Mouse (Mus musculus) embryonic facial prominence, embryonic 10.5 days (tissue): ENCODE results near the gene Scn1b. TPM values are rescaled to one million over a fixed set of nuclear protein-coding genes. Genes with fewer than 3 reads are reported as not detected.

Source experiments
- DNase-seq: peaks from one replicate; pipeline ENCODE4 v3.0.0-alpha.2; 2017; ENCODE audit warnings: low spot score
- H3K27ac ChIP-seq: fragments of 300-500 bp; sonication (generic); replicated peaks from 2 replicates; pipeline ENCODE4 v1.5.1; 2016; ENCODE audit warnings: mild to moderate bottlenecking
- H3K27me3 ChIP-seq: fragments of 300-500 bp; sonication (generic); replicated peaks from 2 replicates; pipeline ENCODE4 v1.6.1; 2016; ENCODE audit warnings: low read depth, mild to moderate bottlenecking; ENCODE audit not compliant: poor library complexity, severe bottlenecking
- H3K36me3 ChIP-seq: fragments of 300-500 bp; sonication (generic); replicated peaks from 2 replicates; pipeline ENCODE4 v1.6.1; 2016; ENCODE audit warnings: mild to moderate bottlenecking, moderate library complexity
- H3K4me1 ChIP-seq: fragments of 300-500 bp; sonication (generic); 2 replicates; pipeline ENCODE4 v1.6.1; 2016
- H3K4me3 ChIP-seq: fragments of 300-500 bp; sonication (generic); 2 replicates; pipeline ENCODE4 v1.5.1; 2016; ENCODE audit warnings: mild to moderate bottlenecking, moderate library complexity
- H3K9me3 ChIP-seq: fragments of 300-500 bp; sonication (generic); 2 replicates; pipeline ENCODE4 v1.6.1; 2016; ENCODE audit warnings: mild to moderate bottlenecking
- WGBS: fragments of 180-500 bp; shearing (Covaris S2); methylation state at CpG from one replicate; pipeline ENCODE4 v1.1.7; 2016; 5-methylcytosine and 5-hydroxymethylcytosine counted together
- polyA plus RNA-seq: library from polyadenylated mRNA; unstranded; fragments of >200 nt; fragmentation: Nextera tagmentation; extraction: Ambion mirVana; gene quantifications from 2 replicates; pipeline ENCODE4 v1.2.1, GENCODE M21; 2016

The Scn1b gene
- polyA plus RNA-seq, 1 experiment from 2014 or later, result 1.3 TPM

DNA sequence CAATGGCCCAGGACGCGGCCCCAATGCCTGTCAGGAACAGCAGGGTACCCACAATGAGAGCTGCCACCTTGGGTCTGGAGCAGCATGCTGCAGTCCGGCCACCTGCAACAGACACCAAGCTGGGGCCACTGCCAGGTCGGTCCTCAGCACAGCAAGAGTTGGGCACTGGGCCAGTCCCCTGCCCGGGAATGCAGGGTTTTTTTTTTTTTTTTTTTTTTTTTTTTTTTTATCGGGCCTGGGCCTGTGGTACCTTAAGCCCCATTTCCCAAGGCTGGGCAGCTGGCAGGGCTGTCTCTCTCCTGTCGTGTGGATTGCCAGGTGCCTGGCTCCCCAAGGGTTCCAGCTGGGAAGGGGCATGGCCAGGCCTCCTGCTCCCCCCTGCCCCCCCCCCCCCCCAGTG, 17.7 kb downstream of the Scn1b start:
- H3K27me3 ChIP-seq, result 0 out of 2 replicates have a peak, but pooled peaks cover 1% of the 10 kb centered on the region
- WGBS, result 51% methylated on average over 7 of the region's 7 CpGs
- H3K4me1 ChIP-seq, result peaks cover 24% of the 10 kb centered on the region; the same call in 1 of the 2 replicates
- H3K4me3 ChIP-seq, result no peak overlapping the region
- no peaks in the 10 kb centered on the region for H3K9me3 ChIP-seq
- no peaks in the 10 kb centered on the region for H3K36me3 ChIP-seq
- H3K27ac ChIP-seq, result no peak overlapping the region
- DNase-seq, result no peak

DNA sequence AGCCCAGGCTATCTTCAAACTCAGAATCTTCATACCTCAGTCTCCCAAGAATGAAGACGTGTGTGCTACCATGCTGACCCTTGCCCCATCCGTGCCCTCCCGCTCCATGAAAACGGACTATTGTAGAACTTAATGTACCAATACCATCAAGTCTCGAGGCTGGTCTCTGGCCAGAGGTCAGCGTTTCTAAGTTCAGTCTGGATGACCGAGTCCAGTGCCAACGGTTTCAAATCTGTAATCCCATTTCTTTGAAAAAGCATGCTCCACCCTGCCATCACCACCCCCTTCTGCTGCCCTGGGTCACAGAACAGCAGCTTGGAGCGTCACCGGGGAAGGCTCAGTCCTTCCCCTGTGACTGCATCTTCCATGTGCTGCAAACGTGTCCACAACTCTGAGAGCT, 19.0 kb downstream of the Scn1b start:
- H3K27ac ChIP-seq, result no peak overlapping the region
- H3K4me3 ChIP-seq, result no peak overlapping the region
- whole genome bisulfite sequencing, result 87% methylated on average over 11 of the region's 11 CpGs
- H3K27me3 ChIP-seq, result peaks cover 3% of the 10 kb centered on the region; the same call in 1 of the 2 replicates
- no peaks in the 10 kb centered on the region for H3K9me3 ChIP-seq
- H3K36me3 ChIP-seq, result no peaks in the 10 kb centered on the region
- peaks cover 18% of the 10 kb centered on the region; the same call in 1 of the 2 replicates for H3K4me1 ChIP-seq
- DNase-seq, result no peak

GRCm38 (mm10) chr7:31106166-31106565, 20.6 kb downstream of the Scn1b start:
- Histone ChIP-seq H3K4me3 (no peak overlapping the region), H3K27ac (no peak overlapping the region), H3K27me3 (peaks cover 3% of the 10 kb centered on the region; the same call in 1 of the 2 replicates), H3K9me3 (no peaks in the 10 kb centered on the region), H3K36me3 (no peaks in the 10 kb centered on the region), H3K4me1 (peaks cover 8% of the 10 kb centered on the region; the same call in 1 of the 2 replicates)
- DNase-seq, result no peak
- 62% methylated on average over 3 of the region's 3 CpGs for WGBS

- no peaks in the 10 kb centered on the region for H3K36me3 ChIP-seq
- H3K4me1 ChIP-seq, result peaks cover 8% of the 10 kb centered on the region; the same call in 1 of the 2 replicates
- peaks cover 3% of the 10 kb centered on the region; the same call in 1 of the 2 replicates for H3K27me3 ChIP-seq
- WGBS, result 67% methylated on average over 15 of the region's 15 CpGs
- H3K9me3 ChIP-seq, result no peaks in the 10 kb centered on the region
- H3K4me3 ChIP-seq, result no peak overlapping the region
- no peak overlapping the region for H3K27ac ChIP-seq
- DNase-seq, result peak; percentile 55
These were observed 21.6 kb downstream of the Scn1b start for GRCm38 (mm10) chr7:31105061-31105768.

GRCm38 (mm10) chr7:31100786-31101185, 26.0 kb downstream of the Scn1b start:
- WGBS, result 87% methylated on average over 14 of the region's 14 CpGs
- no peak for DNase-seq
- no peak overlapping the region for H3K4me3 ChIP-seq
- no peaks in the 10 kb centered on the region for H3K36me3 ChIP-seq
- peaks cover 3% of the 10 kb centered on the region; the same call in 1 of the 2 replicates for H3K27me3 ChIP-seq
- H3K27ac ChIP-seq, result no peak overlapping the region
- H3K4me1 ChIP-seq, result peaks cover 16% of the 10 kb centered on the region; the same call in 1 of the 2 replicates
- H3K9me3 ChIP-seq, result no peaks in the 10 kb centered on the region

DNA sequence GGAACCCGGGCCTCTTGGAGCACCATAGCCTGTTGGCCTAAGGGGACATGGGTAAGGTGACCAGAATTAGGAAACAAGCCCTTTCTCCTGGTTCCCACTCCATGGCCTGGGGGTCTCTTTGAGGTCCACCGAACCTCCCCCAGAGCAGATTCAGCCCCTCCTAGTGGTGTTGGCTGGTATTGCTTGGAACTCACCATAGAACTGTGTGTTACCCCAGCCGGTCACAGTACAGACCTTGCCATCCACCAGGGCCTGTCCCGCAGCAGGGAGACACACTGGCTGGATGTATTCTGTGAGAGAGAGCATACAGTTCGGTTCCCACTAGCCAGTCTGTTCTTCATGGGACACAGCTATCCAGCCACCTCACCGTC, 27.2 kb downstream of the Scn1b start:
- WGBS, result 85% methylated on average over 6 of the region's 6 CpGs
- DNase-seq, result no peak
- no peaks in the 10 kb centered on the region for H3K9me3 ChIP-seq
- 0 out of 2 replicates have a peak, but pooled peaks cover 9% of the 10 kb centered on the region for H3K4me1 ChIP-seq
- H3K4me3 ChIP-seq, result no peak overlapping the region
- H3K36me3 ChIP-seq, result no peaks in the 10 kb centered on the region
- peaks cover 3% of the 10 kb centered on the region; the same call in 1 of the 2 replicates for H3K27me3 ChIP-seq
- H3K27ac ChIP-seq, result no peak overlapping the region

DNA sequence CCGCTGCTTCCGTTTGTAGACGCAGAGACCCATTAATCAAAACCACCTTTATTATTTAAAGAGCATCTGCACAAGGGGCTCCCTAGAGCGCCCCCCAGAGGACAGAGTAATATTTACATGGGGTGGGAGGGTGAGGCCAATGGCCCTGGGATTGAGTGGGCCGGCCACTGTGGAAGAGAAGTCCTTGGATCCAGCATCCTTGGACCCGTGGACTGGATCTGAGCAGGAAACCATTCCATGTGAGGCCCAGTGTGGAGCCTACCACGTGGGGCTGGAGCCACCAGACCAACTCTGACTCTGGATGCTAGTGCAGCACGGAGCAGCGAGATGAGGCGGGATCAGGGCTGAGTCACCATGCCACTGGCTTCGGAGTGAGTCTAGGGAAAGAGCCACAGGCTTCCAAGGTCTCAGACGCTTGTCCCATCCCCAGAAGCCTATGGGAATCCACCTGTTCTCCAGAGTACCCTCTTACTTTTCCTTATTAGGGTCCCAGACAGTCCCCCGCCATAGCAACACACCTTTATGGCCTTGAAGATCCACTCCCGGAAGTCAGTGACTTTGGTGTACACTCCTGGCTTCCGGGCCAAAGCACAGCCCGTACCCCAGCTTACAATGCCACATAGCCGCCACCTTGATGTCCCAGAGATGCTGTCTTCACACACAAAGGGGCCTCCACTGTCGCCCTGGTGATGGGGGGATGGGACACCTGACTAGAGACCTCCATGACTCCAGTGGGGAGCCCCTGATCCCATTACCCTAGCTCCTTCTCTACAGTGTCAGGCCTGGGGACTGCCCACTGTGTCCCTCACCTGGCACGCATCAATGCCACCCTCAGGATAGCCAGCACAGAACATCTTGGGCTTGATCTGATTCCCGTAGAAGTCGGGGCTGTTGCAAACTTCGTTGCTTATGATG, 27.8 kb downstream of the Scn1b start:
- no peak overlapping the region for H3K4me3 ChIP-seq
- no peak overlapping the region; the same call in 1 of the 2 replicates for H3K27ac ChIP-seq
- peaks cover 3% of the 10 kb centered on the region; the same call in 1 of the 2 replicates for H3K27me3 ChIP-seq
- no peaks in the 10 kb centered on the region for H3K36me3 ChIP-seq
- no peaks in the 10 kb centered on the region for H3K9me3 ChIP-seq
- 0 out of 2 replicates have a peak, but pooled peaks cover 9% of the 10 kb centered on the region for H3K4me1 ChIP-seq
- DNase-seq, result no peak
- 77% methylated on average over 22 of the region's 22 CpGs for WGBS

- no peaks in the 10 kb centered on the region for H3K36me3 ChIP-seq
- peak overlapping the region; percentile 57; the same call in 1 of the 2 replicates for H3K27ac ChIP-seq
- H3K4me1 ChIP-seq, result 0 out of 2 replicates have a peak, but pooled peaks cover 9% of the 10 kb centered on the region
- 38% methylated on average over 20 of the region's 20 CpGs for WGBS
- DNase-seq, result peak; percentile 92
- no peaks in the 10 kb centered on the region; the same call in 1 of the 2 replicates for H3K27me3 ChIP-seq
- no peaks in the 10 kb centered on the region for H3K9me3 ChIP-seq
- H3K4me3 ChIP-seq, result peak overlapping the region; percentile 40
These were observed 29.1 kb downstream of the Scn1b start for GRCm38 (mm10) chr7:31097583-31098248.

GRCm38 (mm10) chr7:31096892-31097564, 29.8 kb downstream of the Scn1b start:
- DNase-seq, result no peak
- WGBS, result 67% methylated on average over 9 of the region's 9 CpGs
- Histone ChIP-seq H3K4me3 (no peak overlapping the region), H3K27me3 (no peaks in the 10 kb centered on the region), H3K27ac (no peak overlapping the region), H3K36me3 (no peaks in the 10 kb centered on the region), H3K9me3 (no peaks in the 10 kb centered on the region), H3K4me1 (0 out of 2 replicates have a peak, but pooled peaks cover 9% of the 10 kb centered on the region)

- no peaks in the 10 kb centered on the region for H3K9me3 ChIP-seq
- no peaks in the 10 kb centered on the region for H3K27me3 ChIP-seq
- H3K4me1 ChIP-seq, result 0 out of 2 replicates have a peak, but pooled peaks cover 9% of the 10 kb centered on the region
- DNase-seq, result no peak
- H3K27ac ChIP-seq, result no peak overlapping the region
- 27% methylated on average over 12 of the region's 12 CpGs for WGBS
- H3K4me3 ChIP-seq, result no peak overlapping the region
- no peaks in the 10 kb centered on the region for H3K36me3 ChIP-seq
These were observed 31.9 kb downstream of the Scn1b start for GRCm38 (mm10) chr7:31094774-31095501.

DNA sequence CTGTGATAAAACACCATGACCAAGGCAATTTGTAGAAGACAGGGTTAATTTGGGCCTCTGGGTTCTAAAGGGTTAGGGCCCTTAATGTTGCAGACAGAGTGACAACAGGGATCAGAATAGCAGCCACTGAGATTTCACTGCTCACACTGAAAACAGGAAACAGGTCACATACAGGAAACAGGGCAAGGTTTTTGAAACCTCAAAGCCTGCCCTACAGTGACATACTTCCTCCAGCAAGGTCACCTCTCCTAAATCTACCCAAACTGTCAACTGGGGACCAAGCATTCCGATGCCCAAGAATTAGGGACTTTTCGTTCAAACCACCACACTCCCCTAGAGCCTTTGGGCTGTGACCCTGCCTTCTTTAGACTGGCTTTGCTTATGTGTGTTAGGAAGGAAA, 37.1 kb downstream of the Scn1b start:
- peaks cover 15% of the 10 kb centered on the region for H3K4me1 ChIP-seq
- DNase-seq, result no peak
- no peaks in the 10 kb centered on the region for H3K36me3 ChIP-seq
- H3K27me3 ChIP-seq, result no peaks in the 10 kb centered on the region
- H3K4me3 ChIP-seq, result no peak overlapping the region
- H3K27ac ChIP-seq, result no peak overlapping the region
- WGBS, result 90% methylated on average over 2 of the region's 2 CpGs
- H3K9me3 ChIP-seq, result no peaks in the 10 kb centered on the region
